Mouse (Mus musculus) fat pad, adult 2 months (tissue): ENCODE measurements around the gene Vmn1r193.
"Not testable (repeated sequence)": the region's sequence is repeated elsewhere in the genome, so short reads cannot be mapped to it uniquely, and the experiment has no call there.

Experiments used
- DNase-seq: peaks from one replicate; pipeline ENCODE4 v3.0.0-alpha.2; 2011; ENCODE audit warnings: low read depth, low spot score; ENCODE audit errors: extremely low read depth

The Vmn1r193 gene

DNA sequence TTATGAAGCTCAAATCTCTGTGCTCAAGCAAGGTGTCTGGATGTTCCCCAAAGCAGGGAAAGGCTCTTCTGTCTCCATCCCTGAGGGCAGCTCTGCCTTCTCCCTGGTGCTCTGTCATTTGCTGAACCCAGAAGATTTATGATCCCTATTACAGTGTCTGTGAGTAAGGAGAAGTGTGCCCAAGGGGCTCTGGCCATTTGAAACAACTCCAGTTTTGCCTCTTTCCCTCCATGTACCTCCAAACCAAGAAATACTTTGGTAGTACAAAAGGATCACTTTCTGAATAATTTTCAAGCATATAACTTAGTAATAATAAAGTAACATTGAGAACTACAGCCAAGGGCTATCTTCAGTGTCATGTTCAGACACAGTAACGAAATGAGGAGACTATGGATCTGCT is at the start of gene Vmn1r193:
Gene Vmn1r193 (minus strand): TSS at position 101 of the 400 bp plus-strand sequence.
- DNase-seq, result not testable (repeated sequence)

DNA sequence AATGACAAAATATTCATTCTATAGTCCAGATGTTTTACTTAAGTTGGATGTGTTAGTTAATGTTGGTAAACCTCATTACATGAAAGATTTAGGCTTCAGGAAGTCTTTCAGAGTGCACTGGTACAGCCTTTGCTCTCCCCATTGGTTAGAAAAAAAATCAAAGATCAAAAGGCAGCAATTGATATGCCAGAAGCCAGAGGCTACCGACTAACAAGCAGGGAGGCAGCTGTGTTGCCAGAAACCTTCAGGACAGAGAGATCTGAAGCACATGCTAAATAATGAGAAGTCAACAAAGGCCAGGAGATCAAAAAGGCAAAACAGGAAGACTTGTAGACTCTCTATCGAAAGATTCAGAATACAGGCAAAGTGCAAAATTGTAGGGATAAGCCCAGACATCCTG is 48.8 kb upstream of the Vmn1r193 start:
- no peak for DNase-seq

DNA sequence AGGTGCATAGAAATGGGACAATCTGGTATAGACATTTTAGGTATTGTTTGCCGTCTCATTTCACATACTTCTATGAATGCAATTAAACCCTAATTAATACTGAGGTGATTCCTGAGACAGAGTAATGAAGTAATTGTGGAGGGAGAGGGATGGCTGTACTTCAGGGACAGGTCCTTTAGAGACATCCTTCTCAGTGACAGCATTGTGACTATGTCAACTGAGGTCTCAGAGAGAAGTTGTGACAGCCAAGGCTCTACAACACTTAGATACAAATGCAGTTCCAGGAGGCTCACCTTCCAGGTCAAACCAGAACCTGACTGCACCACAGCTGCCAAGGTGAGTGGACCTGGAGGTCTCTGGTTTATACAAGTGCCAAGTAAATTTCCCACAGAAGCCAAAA is 47.3 kb upstream of the Vmn1r193 start, which contains the start of gene Vmn1r195:
Gene Vmn1r195 (plus strand): TSS at position 301 of the 400 bp plus-strand sequence.
- not testable (repeated sequence) for DNase-seq

DNA sequence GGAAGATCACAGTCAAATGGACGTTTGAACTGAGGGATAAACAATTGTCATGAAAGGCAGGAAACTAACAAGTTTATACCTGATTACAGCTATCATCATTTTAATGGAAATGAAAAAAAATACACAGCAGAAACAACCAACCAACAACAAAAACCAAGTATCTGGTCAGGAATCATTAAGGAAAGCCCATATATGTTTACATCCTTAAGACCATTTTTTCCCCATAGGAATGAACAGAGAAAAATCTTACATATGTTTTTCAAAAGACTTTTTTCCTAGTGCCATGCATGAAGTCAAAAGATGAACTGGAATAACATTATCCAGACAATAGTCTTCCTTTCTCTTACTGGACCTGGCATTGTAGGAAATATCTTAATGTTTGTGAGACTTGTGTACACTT is 21.0 kb upstream of the Vmn1r193 start, which contains the start of gene Vmn1r194:
Gene Vmn1r194 (plus strand): TSS at position 301 of the 400 bp plus-strand sequence.
- no peak for DNase-seq

DNA sequence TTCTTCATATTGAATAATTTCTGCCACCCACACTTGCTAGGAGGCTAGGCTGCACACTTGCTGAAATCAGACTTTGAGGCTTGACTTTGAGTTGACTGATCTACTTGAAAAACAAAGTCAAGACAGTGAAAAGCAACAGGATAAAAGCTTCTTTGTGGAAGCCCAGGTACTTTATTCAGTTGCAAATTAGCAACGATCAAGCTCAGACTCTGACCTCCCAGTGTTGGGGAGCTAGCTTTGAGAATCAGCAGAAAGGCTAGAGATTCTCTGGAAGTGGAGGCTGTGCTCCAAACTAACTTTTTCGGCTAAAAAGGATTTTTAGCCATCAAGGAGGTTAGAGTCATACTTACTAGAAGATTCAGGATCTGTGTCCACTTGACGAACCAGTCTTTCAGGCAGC is 30.2 kb downstream of the Vmn1r193 start:
- not testable (repeated sequence) for DNase-seq

DNA sequence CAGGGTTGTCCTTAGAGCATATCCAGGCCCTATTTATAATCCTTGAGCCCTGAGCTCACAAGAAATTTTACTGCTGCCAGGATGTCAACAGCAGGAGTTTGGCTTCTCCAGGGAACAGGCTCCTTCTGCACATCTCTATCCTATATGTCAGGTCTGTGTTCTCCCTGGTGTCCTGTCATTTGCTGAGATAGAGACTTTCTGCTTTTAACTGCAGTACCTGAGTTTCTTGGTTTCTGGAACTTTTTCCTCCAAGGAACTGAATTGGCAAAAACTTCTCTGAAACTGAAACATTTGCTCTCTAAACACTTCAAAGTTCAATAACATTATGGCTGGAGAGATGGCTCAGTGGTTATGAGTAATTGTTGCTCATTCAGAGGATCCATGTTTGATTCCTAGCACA is 31.9 kb downstream of the Vmn1r193 start, which contains the start of gene Vmn1r192:
Gene Vmn1r192 (minus strand): TSS at position 101 of the 400 bp plus-strand sequence.
- DNase-seq, result no peak

DNA sequence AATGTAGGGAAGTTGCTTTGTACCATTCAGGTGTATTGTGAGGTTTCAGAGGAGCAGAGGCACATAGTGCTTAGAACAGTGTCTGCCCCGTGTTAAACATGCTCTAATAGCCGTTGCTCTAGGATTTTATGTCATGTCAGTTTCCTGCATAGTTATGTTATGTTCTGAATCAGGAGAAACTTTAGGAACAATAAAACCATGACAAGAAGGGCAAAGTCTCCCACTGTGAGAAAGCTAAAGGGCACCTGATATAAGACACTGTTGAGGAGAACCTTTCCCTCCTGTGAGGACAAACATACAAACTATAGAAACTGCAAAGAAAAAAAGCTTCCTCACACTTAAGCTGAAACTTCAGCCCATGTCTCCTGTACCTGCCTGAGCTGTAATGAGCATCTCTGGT is 32.6 kb downstream of the Vmn1r193 start:
- no peak for DNase-seq

DNA sequence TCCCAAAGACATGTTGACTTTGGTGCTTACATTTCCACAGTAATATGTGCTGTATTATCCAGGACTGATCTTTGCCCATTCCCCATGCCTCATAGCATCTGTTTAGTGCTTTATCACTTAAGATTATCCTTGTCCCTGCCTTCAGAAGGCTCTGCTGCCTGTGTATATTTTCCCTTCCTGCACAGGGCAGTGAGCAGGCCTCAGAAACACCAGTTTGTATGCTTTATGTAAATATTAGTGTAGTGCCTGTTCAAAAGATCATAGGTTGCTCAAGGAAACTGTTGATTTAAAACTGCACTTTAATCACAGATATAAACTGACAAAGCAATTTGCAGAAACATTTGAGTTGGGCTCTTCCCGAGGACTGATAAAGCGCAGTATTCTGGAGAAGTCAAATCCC is 33.6 kb downstream of the Vmn1r193 start:
- no peak for DNase-seq

DNA sequence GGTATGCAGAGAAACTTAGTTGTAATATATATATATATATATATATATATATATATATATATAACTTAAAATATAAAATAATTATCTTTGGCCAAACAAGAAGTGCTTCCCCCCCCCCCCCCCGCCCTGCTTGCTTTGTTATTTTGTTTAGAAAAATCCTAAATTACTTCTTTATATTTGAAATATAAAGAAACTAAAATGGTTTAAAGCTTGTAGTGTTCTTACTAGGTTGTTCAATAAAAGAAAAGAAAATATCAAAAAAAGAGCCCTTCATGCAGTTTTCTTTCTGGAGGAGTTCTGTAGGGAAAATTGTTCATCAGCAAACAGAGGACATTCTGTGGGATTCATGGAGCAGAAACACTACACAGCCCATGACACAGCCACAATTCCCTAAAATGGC is 39.1 kb downstream of the Vmn1r193 start, which contains the start of gene Vmn1r191:
Gene Vmn1r191 (minus strand): TSS at position 101 of the 400 bp plus-strand sequence.
- DNase-seq, result no peak

DNA sequence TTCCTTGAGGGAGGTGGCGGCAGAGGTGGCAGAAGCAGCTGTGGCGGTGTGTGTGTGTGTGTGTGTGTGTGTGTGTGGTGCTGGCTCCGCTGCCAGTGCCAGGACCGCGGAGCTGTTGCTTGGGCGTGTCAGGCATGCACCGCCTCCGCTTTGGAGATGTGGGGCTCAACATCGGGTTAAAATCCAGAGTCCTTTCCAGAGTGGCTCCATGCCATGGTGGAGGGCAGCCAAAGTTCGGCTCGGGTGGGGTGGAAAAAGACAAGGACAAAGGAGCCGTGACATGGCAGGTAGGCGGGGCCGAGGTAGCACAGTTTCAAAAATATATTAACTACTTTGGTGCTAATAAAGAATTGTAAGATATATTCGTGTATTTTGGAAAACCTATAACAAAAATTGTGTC is 54.5 kb downstream of the Vmn1r193 start:
- DNase-seq, result no peak
